Mouse (Mus musculus) ES-Bruce4 (cell line): Measurements from ENCODE around the gene Kctd5.

ENCODE experiments used
- CTCF ChIP-seq: IDR thresholded peaks from one replicate; pipeline ENCODE4 v1.8.1; 2011; ENCODE audit warnings: low read depth, low read length
- EP300 ChIP-seq: IDR thresholded peaks from 2 replicates; pipeline ENCODE4 v1.6.1; 2011; ENCODE audit warnings: low read depth, low read length; ENCODE audit not compliant: insufficient read depth
- POLR2A ChIP-seq: IDR thresholded peaks from one replicate; pipeline ENCODE4 v1.8.1; 2011; ENCODE audit warnings: low read length; ENCODE audit not compliant: insufficient read depth

DNA sequence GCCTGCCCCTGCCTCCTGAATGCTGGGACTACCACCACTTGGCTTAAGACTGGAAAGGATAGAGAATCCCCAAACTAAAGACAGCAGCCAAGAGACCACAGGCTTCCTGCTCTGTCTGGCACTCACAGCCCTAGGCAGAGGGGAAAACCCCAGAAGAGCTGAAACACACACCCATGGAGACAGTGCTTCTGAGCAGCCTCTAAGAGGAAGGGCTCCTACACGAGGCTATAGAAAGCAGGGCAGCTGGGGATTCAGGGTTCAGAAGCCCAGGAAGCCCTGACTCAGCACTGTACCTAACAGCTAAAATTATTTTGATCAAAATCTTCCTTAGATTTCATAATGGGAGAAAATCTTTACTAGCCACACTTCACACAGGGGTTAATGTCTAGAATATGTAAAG is 11.3 kb upstream of the Kctd5 start:
- TF ChIP-seq CTCF (no peak), POLR2A (no peak), EP300 (no peak)
